In the genomic region with DNA sequence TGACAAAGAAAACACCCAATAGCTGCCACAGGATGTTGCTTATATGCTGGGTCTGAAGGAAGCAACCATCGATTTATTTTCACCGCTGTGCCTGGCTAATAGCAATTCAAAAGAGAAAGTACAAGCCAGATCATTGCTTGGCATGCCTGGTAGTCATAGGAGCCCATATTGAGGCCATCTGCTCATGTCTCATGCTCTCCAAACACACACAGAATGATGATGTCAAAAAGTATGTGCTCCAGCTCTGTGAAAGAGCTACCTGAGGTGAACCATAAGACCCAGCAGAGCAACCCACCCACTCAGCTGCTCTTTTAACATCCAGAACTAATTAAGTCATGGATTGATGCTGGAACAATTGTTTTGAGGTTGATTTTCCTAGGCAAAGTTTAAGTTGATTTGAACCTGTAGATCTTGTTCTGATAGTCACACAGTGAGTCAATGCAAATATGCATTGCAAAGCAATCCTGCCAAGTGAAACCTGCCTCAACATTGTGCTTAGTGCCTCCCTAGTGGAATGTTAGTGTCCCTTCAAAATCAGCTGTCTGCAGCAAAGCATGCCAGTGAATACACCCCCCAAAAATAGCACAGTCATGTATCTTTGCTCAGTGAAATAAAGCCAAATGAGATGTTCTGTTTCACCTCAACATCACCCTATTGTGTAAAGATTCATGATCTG, we compare ENCODE assay signal across 15 mouse cellular contexts.
DNase-seq lines count a peak whose midpoint lies in the region; ATAC-seq lines count a peak whose summit lies in the region.
"Had no signal": no experiment of that assay in that cellular context is flagged by ENCODE, and none has a peak within 500 bp of the region (broad histone marks: within the 10 kb centered on the region; RNA-seq: fewer than 3 reads in every experiment).

No protein-coding gene starts in this region.

- H3K9ac ChIP-seq in liver, embryonic 11.5 days (ENCODE audit: low read depth, low read length), result no peak overlapping the region
- H3K9ac ChIP-seq: intestine, embryonic 15.5 days; liver, embryonic 13.5 days had no signal

- H3K4me3 ChIP-seq in liver, embryonic 11.5 days (ENCODE audit: low read depth, low read length), result no peak overlapping the region
- H3K4me3 ChIP-seq: intestine, embryonic 15.5 days; liver, embryonic 13.5 days had no signal

- DNase-seq in heart, postnatal 10 days, result peak; percentile 1
- DNase-seq in heart, postnatal 25 days (ENCODE audit: low spot score), result no peak
- DNase-seq in cerebellum, adult 11 months, result peak; percentile 59
- DNase-seq in cerebellum, postnatal 10 days, result peak; percentile 71 to 72
- peak; percentile 82 for DNase-seq in layer of hippocampus, adult 9-11 months
- no peak for DNase-seq in liver, embryonic 11.5 days (ENCODE audit: low spot score)
- DNase-seq in gastrocnemius, adult 8-10 months (ENCODE audit: low spot score in 2 of 2), result no peak
- no peak for DNase-seq in adrenal gland, postnatal 14 days
- DNase-seq: adrenal gland, postnatal 36 days; heart, adult 18-20 months; heart, postnatal 36 days; kidney, postnatal 14 days; liver, embryonic 13.5 days had no signal

- 81% methylated on average over 2 of the region's 2 CpGs for WGBS in liver, embryonic 11.5 days

- no peaks in the 10 kb centered on the region for H3K36me3 ChIP-seq in liver, embryonic 11.5 days (ENCODE audit: control insufficient read depth, insufficient read depth, low read length)
- H3K36me3 ChIP-seq: intestine, embryonic 15.5 days; liver, embryonic 13.5 days had no signal

- no peak overlapping the region for H3K4me2 ChIP-seq in liver, embryonic 11.5 days
- H3K4me2 ChIP-seq: intestine, embryonic 15.5 days; liver, embryonic 13.5 days had no signal

- H3K4me1 ChIP-seq in liver, embryonic 11.5 days (replicated peaks; ENCODE audit: control insufficient read depth, insufficient read depth, low read length), result no peaks in the 10 kb centered on the region
- H3K4me1 ChIP-seq: intestine, embryonic 15.5 days; liver, embryonic 13.5 days had no signal

- intact Hi-C loops in heart, postnatal 10 days (cut with DNase I), result no loop called here
- intact Hi-C loops in heart, postnatal 25 days (cut with DNase I), result no loop called here

- H3K27ac ChIP-seq in liver, embryonic 11.5 days (ENCODE audit: low read depth, low read length), result no peak overlapping the region
- H3K27ac ChIP-seq: intestine, embryonic 15.5 days; liver, embryonic 13.5 days had no signal

- H3K27me3 ChIP-seq in liver, embryonic 11.5 days (replicated peaks; ENCODE audit: control insufficient read depth, insufficient read depth, low read length), result no peaks in the 10 kb centered on the region
- H3K27me3 ChIP-seq: intestine, embryonic 15.5 days; liver, embryonic 13.5 days had no signal

- no peak for ATAC-seq in liver, embryonic 11.5 days (replicated peaks; ENCODE audit: low FRiP score)
- ATAC-seq: intestine, embryonic 15.5 days; lung, postnatal 0 days had no signal

- H3K9me3 ChIP-seq in liver, embryonic 11.5 days (ENCODE audit: control insufficient read depth, low read length), result no peaks in the 10 kb centered on the region
- H3K9me3 ChIP-seq: intestine, embryonic 15.5 days; liver, embryonic 13.5 days had no signal

Comparison
In these comparisons a context has a peak if more than half of its experiments do, and no peak if none do; other contexts are left out.
1. DNase-seq: peak in heart, postnatal 10 days (2 of 2), cerebellum, adult 11 months (single experiment), cerebellum, postnatal 10 days (2 of 2) and layer of hippocampus, adult 9-11 months (single experiment); none in heart, postnatal 25 days (single experiment), liver, embryonic 11.5 days (single experiment), gastrocnemius, adult 8-10 months (0 of 2) and adrenal gland, postnatal 14 days (single experiment).